ENCODE assay signal across 13 mouse cellular contexts in genomic region chr5:101661561-101662211, GRCm38 (mm10). TPM values are rescaled to one million over a fixed set of nuclear protein-coding genes. Genes with fewer than 3 reads are reported as not detected.
DNase-seq lines count a peak whose midpoint lies in the region; ATAC-seq lines count a peak whose summit lies in the region.
"Had no signal": no experiment of that assay in that cellular context is flagged by ENCODE, and none has a peak within 500 bp of the region (broad histone marks: within the 10 kb centered on the region; RNA-seq: fewer than 3 reads in every experiment).

No protein-coding gene starts in this region.

- no peaks in the 10 kb centered on the region for H3K9me3 ChIP-seq in heart, embryonic 13.5 days
- no peaks in the 10 kb centered on the region for H3K9me3 ChIP-seq in heart, embryonic 10.5 days
- no peaks in the 10 kb centered on the region for H3K9me3 ChIP-seq in hindbrain, embryonic 14.5 days (ENCODE audit: control insufficient read depth, low read length)
- H3K9me3 ChIP-seq in neural tube, embryonic 14.5 days (ENCODE audit: control insufficient read depth, low read length) = no peaks in the 10 kb centered on the region
- H3K9me3 ChIP-seq: limb, embryonic 13.5 days; lung, embryonic 15.5 days had no signal

- no peak for ATAC-seq in heart, embryonic 13.5 days (ENCODE audit: extremely low read depth, insufficient number of reproducible peaks, low FRiP score, low TSS enrichment)
- ATAC-seq in hindbrain, embryonic 14.5 days (ENCODE audit: low FRiP score) = no peak
- no peak for ATAC-seq in neural tube, embryonic 14.5 days (ENCODE audit: low read depth)
- ATAC-seq: inflammation-experienced regulatory T-cells, adult 6 months had no signal

- 0 out of 2 replicates have a peak overlapping the region, but pooled peaks have one; percentile 2 for H3K4me3 ChIP-seq in heart, embryonic 13.5 days
- H3K4me3 ChIP-seq in heart, embryonic 10.5 days = no peak overlapping the region; the same call in 1 of the 2 replicates
- H3K4me3 ChIP-seq in hindbrain, embryonic 14.5 days (replicated peaks; ENCODE audit: low read length) = peak overlapping the region; percentile 42
- peak overlapping the region; percentile 35 for H3K4me3 ChIP-seq in neural tube, embryonic 14.5 days (ENCODE audit: low read depth, low read length)
- H3K4me3 ChIP-seq: layer of hippocampus, adult 2 months; limb, embryonic 13.5 days; lung, embryonic 15.5 days had no signal

- no peak overlapping the region for H3K4me2 ChIP-seq in heart, embryonic 13.5 days
- H3K4me2 ChIP-seq in hindbrain, embryonic 14.5 days (replicated peaks) = peak overlapping the region; percentile 45
- H3K4me2 ChIP-seq in neural tube, embryonic 14.5 days (ENCODE audit: low read depth, low read length) = peak overlapping the region; percentile 38; the same call in 1 of the 2 replicates
- H3K4me2 ChIP-seq: limb, embryonic 13.5 days; lung, embryonic 15.5 days had no signal

- H3K27ac ChIP-seq in heart, embryonic 13.5 days (replicated peaks) = no peak overlapping the region
- no peak overlapping the region for H3K27ac ChIP-seq in heart, embryonic 10.5 days
- H3K27ac ChIP-seq in hindbrain, embryonic 14.5 days = no peak overlapping the region
- H3K27ac ChIP-seq in neural tube, embryonic 14.5 days (ENCODE audit: low read depth, low read length) = no peak overlapping the region
- H3K27ac ChIP-seq: layer of hippocampus, adult 2 months; limb, embryonic 13.5 days; lung, embryonic 15.5 days had no signal

- H3K9ac ChIP-seq in heart, embryonic 13.5 days = no peak overlapping the region
- peak overlapping the region; percentile 31; the same call in 1 of the 2 replicates for H3K9ac ChIP-seq in hindbrain, embryonic 14.5 days
- H3K9ac ChIP-seq in neural tube, embryonic 14.5 days (replicated peaks; ENCODE audit: low read depth, low read length) = no peak overlapping the region
- H3K9ac ChIP-seq: limb, embryonic 13.5 days; lung, embryonic 15.5 days had no signal

- no peaks in the 10 kb centered on the region for H3K36me3 ChIP-seq in heart, embryonic 13.5 days
- no peaks in the 10 kb centered on the region for H3K36me3 ChIP-seq in heart, embryonic 10.5 days
- H3K36me3 ChIP-seq in hindbrain, embryonic 14.5 days (replicated peaks; ENCODE audit: control insufficient read depth, insufficient read depth) = no peaks in the 10 kb centered on the region
- H3K36me3 ChIP-seq in neural tube, embryonic 14.5 days (ENCODE audit: control insufficient read depth, insufficient read depth, low read length) = no peaks in the 10 kb centered on the region
- H3K36me3 ChIP-seq: limb, embryonic 13.5 days; lung, embryonic 15.5 days had no signal

- peaks cover 36% of the 10 kb centered on the region for H3K4me1 ChIP-seq in heart, embryonic 13.5 days
- peaks cover 29% of the 10 kb centered on the region for H3K4me1 ChIP-seq in heart, embryonic 10.5 days
- no peaks in the 10 kb centered on the region; the same call in 1 of the 2 replicates for H3K4me1 ChIP-seq in hindbrain, embryonic 14.5 days (replicated peaks; ENCODE audit: control insufficient read depth, insufficient read depth, low read length)
- peaks cover 4% of the 10 kb centered on the region; the same call in 1 of the 2 replicates for H3K4me1 ChIP-seq in neural tube, embryonic 14.5 days (ENCODE audit: control insufficient read depth, insufficient read depth, low read length)

- WGBS in heart, embryonic 13.5 days = 3% methylated on average over 25 of the region's 25 CpGs
- WGBS in heart, embryonic 10.5 days = under 1% methylated on average over 25 of the region's 25 CpGs
- WGBS in hindbrain, embryonic 14.5 days = 5% methylated on average over 25 of the region's 25 CpGs
- 3% methylated on average over 25 of the region's 25 CpGs for WGBS in neural tube, embryonic 14.5 days

- intact Hi-C loops in left cerebral cortex, postnatal 10 days (cut with DNase I) = no loop called here

- DNase-seq in heart, embryonic 10.5 days (ENCODE audit: low spot score) = no peak
- DNase-seq in R1 (ENCODE audit: low read depth, low spot score) = peak; percentile 48
- no peak for DNase-seq in hindbrain, embryonic 14.5 days (ENCODE audit: low spot score)
- no peak for DNase-seq in cerebellum, adult 11 months
- DNase-seq in left cerebral cortex, postnatal 10 days (ENCODE audit: extremely low spot score in 1 of 2, low spot score in 2 of 2) = no peak
- DNase-seq: thymus, postnatal 25 days had no signal

- peaks cover 97% of the 10 kb centered on the region for H3K27me3 ChIP-seq in heart, embryonic 13.5 days (replicated peaks)
- H3K27me3 ChIP-seq in heart, embryonic 10.5 days (ENCODE audit: insufficient read depth, poor library complexity, severe bottlenecking) = peaks cover 92% of the 10 kb centered on the region
- H3K27me3 ChIP-seq in hindbrain, embryonic 14.5 days (ENCODE audit: control insufficient read depth, insufficient read depth, low read length) = peaks cover 91% of the 10 kb centered on the region
- peaks cover 40% of the 10 kb centered on the region for H3K27me3 ChIP-seq in neural tube, embryonic 14.5 days (ENCODE audit: control insufficient read depth, insufficient read depth, low read length)

RNA-seq across cellular contexts. Expression of gene Nkx6-1, which starts 3.1 kb away (rescaled TPM):
- 0.08 and 0.19 TPM in 2 replicates for polyA plus RNA-seq in heart, embryonic 13.5 days (2015; fragmentation: Nextera tagmentation; extraction: Ambion mirVana)
- polyA plus RNA-seq in heart, embryonic 10.5 days (2016; fragmentation: Nextera tagmentation; extraction: Ambion mirVana) = 0.11 and 0.87 TPM in 2 replicates
- polyA plus RNA-seq in hindbrain, embryonic 14.5 days (2014; fragmentation: Nextera tagmentation; extraction: Ambion mirVana) = 8.0 and 8.9 TPM in 2 replicates
- polyA plus RNA-seq in neural tube, embryonic 14.5 days (2014; fragmentation: Nextera tagmentation; extraction: Ambion mirVana) = 4.7 and 5.4 TPM in 2 replicates
- under 1 TPM; 0.28 to 0.36 TPM for total RNA-seq in left cerebral cortex, postnatal 10 days (2021)
- total RNA-seq: adrenal gland, adult 18-20 months had no signal
- polyA plus RNA-seq: inflammation-experienced regulatory T-cells, adult 6 months had no signal
